Mouse (Mus musculus): ENCODE results near the gene Ttc8. TPM values are rescaled to one million over a fixed set of nuclear protein-coding genes. Genes with fewer than 3 reads are reported as not detected.

Ttc8 gene
- polyA plus RNA-seq, 1 experiment from 2014 or later = 34.3 TPM

Other genes starting within 250 kb of the Ttc8 start
- gene Ptpn21, start 183.2 kb upstream of the Ttc8 start, polyA plus RNA-seq (2016; fragmentation: Nextera tagmentation; extraction: Ambion mirVana) = 7.3 TPM in 2 replicates
- gene Zc3h14, start 173.6 kb upstream of the Ttc8 start, polyA plus RNA-seq (2016; fragmentation: Nextera tagmentation; extraction: Ambion mirVana) = 139 and 146 TPM in 2 replicates
- gene Eml5, start 19.1 kb upstream of the Ttc8 start, polyA plus RNA-seq (2016; fragmentation: Nextera tagmentation; extraction: Ambion mirVana) = 16.1 and 16.8 TPM in 2 replicates